Mouse (Mus musculus) retina, postnatal 1 day (tissue): Measurements from ENCODE around the gene Kctd13.
"Not testable (repeated sequence)": the region's sequence is repeated elsewhere in the genome, so short reads cannot be mapped to it uniquely, and the experiment has no call there.

Experiments used
- DNase-seq: peaks from one replicate; pipeline ENCODE4 v3.0.0-alpha.2; 2012

The Kctd13 gene

GRCm38 (mm10) chr7:126928384-126929037 lies at the start of gene Kctd13:
Gene Kctd13 (plus strand): TSS chr7:126928879.
- DNase-seq, result peak; percentile 95

- no peak for DNase-seq
Measured at GRCm38 (mm10) chr7:126881040-126881439, 47.6 kb upstream of the Kctd13 start.

GRCm38 (mm10) chr7:126883731-126884181 lies 44.9 kb upstream of the Kctd13 start:
- DNase-seq, result peak; percentile 24

GRCm38 (mm10) chr7:126884286-126885164 lies 44.2 kb upstream of the Kctd13 start, which contains the start of gene Taok2:
Gene Taok2 (minus strand): TSS chr7:126884703.
- DNase-seq, result peak; percentile 99

- no peak for DNase-seq
Measured at GRCm38 (mm10) chr7:126887281-126887680, 41.4 kb upstream of the Kctd13 start.

- DNase-seq, result peak; percentile 15
Measured at GRCm38 (mm10) chr7:126888852-126889251, 39.8 kb upstream of the Kctd13 start.

GRCm38 (mm10) chr7:126896912-126897311 lies 31.8 kb upstream of the Kctd13 start:
- no peak for DNase-seq

- DNase-seq, result no peak
Measured at GRCm38 (mm10) chr7:126897390-126898101, 31.1 kb upstream of the Kctd13 start.

- peak; percentile 95 for DNase-seq
Measured at GRCm38 (mm10) chr7:126898102-126898990, 30.3 kb upstream of the Kctd13 start.

GRCm38 (mm10) chr7:126899781-126900180 lies 28.9 kb upstream of the Kctd13 start:
- DNase-seq, result peak; percentile 52

- no peak for DNase-seq
Measured at GRCm38 (mm10) chr7:126905590-126905989, 23.1 kb upstream of the Kctd13 start.

- no peak for DNase-seq
Measured at GRCm38 (mm10) chr7:126914844-126915243, 13.8 kb upstream of the Kctd13 start.

GRCm38 (mm10) chr7:126918356-126918755 lies 10.3 kb upstream of the Kctd13 start:
- DNase-seq, result not testable (repeated sequence)

GRCm38 (mm10) chr7:126919973-126920372 lies 8.7 kb upstream of the Kctd13 start:
- DNase-seq, result no peak

GRCm38 (mm10) chr7:126921563-126921962 lies 7.1 kb upstream of the Kctd13 start:
- no peak for DNase-seq

- peak; percentile 42 for DNase-seq
Measured at GRCm38 (mm10) chr7:126922624-126923060, 6.0 kb upstream of the Kctd13 start, which contains the start of gene Tmem219. Gene Tmem219 (minus strand): TSS chr7:126922917.

- no peak for DNase-seq
Measured at GRCm38 (mm10) chr7:126923999-126924398, 4.7 kb upstream of the Kctd13 start.

- DNase-seq, result no peak
Measured at GRCm38 (mm10) chr7:126926299-126926698, 2.4 kb upstream of the Kctd13 start.

GRCm38 (mm10) chr7:126929046-126929445 lies 367 bp downstream of the Kctd13 start:
- DNase-seq, result no peak

- DNase-seq, result no peak
Measured at GRCm38 (mm10) chr7:126932652-126933051, 4.0 kb downstream of the Kctd13 start.

GRCm38 (mm10) chr7:126941171-126941570 lies 12.5 kb downstream of the Kctd13 start:
- DNase-seq, result no peak

- DNase-seq, result no peak
Measured at GRCm38 (mm10) chr7:126941801-126942200, 13.1 kb downstream of the Kctd13 start.
